Mouse (Mus musculus): Measurements from ENCODE around the gene Arnt2.

DNA sequence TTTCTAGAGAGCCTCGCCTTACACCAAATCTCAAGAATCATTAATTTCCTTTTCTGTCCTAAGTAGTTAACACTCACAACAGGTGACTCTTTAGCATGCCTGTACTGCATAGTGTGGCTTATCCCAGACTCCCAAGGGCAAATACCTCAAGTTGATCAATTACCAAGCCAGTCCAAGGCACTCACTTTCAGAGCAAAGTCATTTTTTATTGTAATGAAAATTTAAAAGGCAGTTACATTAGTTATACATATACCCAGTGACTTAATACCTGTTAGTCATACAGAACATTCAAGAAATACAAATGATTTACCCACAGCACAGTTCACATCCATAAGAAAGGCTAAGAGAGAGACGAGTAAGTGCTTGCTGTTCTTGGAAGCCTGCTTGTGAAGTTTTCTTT is 163.9 kb downstream of the Arnt2 start:
- TF ChIP-seq CTCF (conservative IDR thresholded peaks at IDR 0.05; ENCODE audit: insufficient read depth, insufficient read length, low read depth, low read length) (no peak), POLR2A (IDR thresholded peaks at IDR 0.05; ENCODE audit: low read depth, low read length) (no peak)
